In genomic region chr11:64078956-64079726, GRCm38 (mm10) we compare ENCODE assay signal across 8 mouse cellular contexts. TPM values are rescaled to one million over a fixed set of nuclear protein-coding genes. Genes with fewer than 3 reads are reported as not detected.
A peak's percentile ranks its signal among the peaks of the same experiment; 100 is the strongest.
DNase-seq lines count a peak whose midpoint lies in the region; ATAC-seq and TF ChIP-seq lines count a peak whose summit lies in the region.

Gene Cox10, minus strand, starts transcription at chr11:64079468.

- peak within 1 kb of the TSS; percentile 91 for H3K27ac ChIP-seq in forebrain, postnatal 0 days (ENCODE audit: low read depth, low read length)
- H3K27ac ChIP-seq in lung, embryonic 15.5 days = peak within 1 kb of the TSS; percentile 93

- TF ChIP-seq CTCF in G1E (IDR thresholded peaks at IDR 0.05; ENCODE audit: low read depth, low read length) = no peak
- no peak for TF ChIP-seq CTCF in forebrain, postnatal 0 days (IDR thresholded peaks at IDR 0.05; ENCODE audit: low read depth)

- peaks cover 46% of the 10 kb centered on the region for H3K36me3 ChIP-seq in G1E (replicated peaks)
- no peaks in the 10 kb centered on the region; the same call in 1 of the 2 replicates for H3K36me3 ChIP-seq in forebrain, postnatal 0 days (ENCODE audit: insufficient read depth)
- no peaks in the 10 kb centered on the region for H3K36me3 ChIP-seq in lung, embryonic 15.5 days

- WGBS in forebrain, postnatal 0 days = under 1% methylated on average over 45 of the region's 45 CpGs
- WGBS in lung, embryonic 15.5 days = under 1% methylated on average over 43 of the region's 45 CpGs

- H3K4me3 ChIP-seq in G1E (ENCODE audit: low read depth, low read length) = peak within 1 kb of the TSS; percentile 92
- peak within 1 kb of the TSS; percentile 93 for H3K4me3 ChIP-seq in forebrain, postnatal 0 days (ENCODE audit: low read depth, low read length)
- H3K4me3 ChIP-seq in lung, embryonic 15.5 days = peak within 1 kb of the TSS; percentile 85

- H3K9me3 ChIP-seq in G1E (replicated peaks) = peaks cover 2% of the 10 kb centered on the region; the same call in 1 of the 2 replicates
- no peaks in the 10 kb centered on the region for H3K9me3 ChIP-seq in forebrain, postnatal 0 days (ENCODE audit: low read length)
- no peaks in the 10 kb centered on the region for H3K9me3 ChIP-seq in lung, embryonic 15.5 days

- peak within 1 kb of the TSS; percentile 72 for H3K4me2 ChIP-seq in forebrain, postnatal 0 days (ENCODE audit: low read depth)
- H3K4me2 ChIP-seq in lung, embryonic 15.5 days = peak within 1 kb of the TSS; percentile 74

- peak within 1 kb of the TSS; percentile 82 for H3K9ac ChIP-seq in forebrain, postnatal 0 days
- peak within 1 kb of the TSS; percentile 91 for H3K9ac ChIP-seq in lung, embryonic 15.5 days

- peak; percentile 71 for DNase-seq in G1E (ENCODE audit: low spot score)
- DNase-seq in cerebellum, adult 18-20 months = peak; percentile 87 to 90
- peak; percentile 92 for DNase-seq in forebrain, postnatal 0 days
- peak; percentile 89 for DNase-seq in heart, postnatal 4 days
- DNase-seq in layer of hippocampus, adult 8-10 months (ENCODE audit: low spot score in 2 of 2) = peak; percentile 67 to 84
- DNase-seq in ovary, adult 18-20 months (ENCODE audit: low spot score) = peak; percentile 75
- peak; percentile 91 for DNase-seq in thymus, postnatal 0 days (ENCODE audit: low spot score)

- peak; percentile 97 for ATAC-seq in G1E (ENCODE audit: extremely low read depth, insufficient number of reproducible peaks, low FRiP score, poor library complexity, severe bottlenecking)
- ATAC-seq in forebrain, postnatal 0 days = peak; percentile 99
- peak; percentile 93 for ATAC-seq in lung, embryonic 15.5 days (ENCODE audit: borderline replicate concordance, extremely low read depth, low FRiP score, low TSS enrichment)

- H3K4me1 ChIP-seq in G1E (ENCODE audit: insufficient read depth, low read depth, low read length) = peaks cover 35% of the 10 kb centered on the region
- H3K4me1 ChIP-seq in forebrain, postnatal 0 days (ENCODE audit: insufficient read depth) = peaks cover 10% of the 10 kb centered on the region; the same call in 1 of the 2 replicates
- peaks cover 14% of the 10 kb centered on the region for H3K4me1 ChIP-seq in lung, embryonic 15.5 days

- H3K27me3 ChIP-seq in G1E (ENCODE audit: insufficient read depth, low read length) = no peaks in the 10 kb centered on the region
- no peaks in the 10 kb centered on the region for H3K27me3 ChIP-seq in forebrain, postnatal 0 days (ENCODE audit: insufficient read depth, low read length)
- H3K27me3 ChIP-seq in lung, embryonic 15.5 days = no peaks in the 10 kb centered on the region

RNA-seq across cellular contexts. Expression of gene Cox10, which starts in this region (rescaled TPM):
- total RNA-seq in G1E (2014; fragmentation: Nextera tagmentation) (21.1 and 30.2 TPM in 2 replicates), G1E (2017) (19.2 and 19.4 TPM in 2 replicates)
- 49.1 and 53.9 TPM in 2 replicates for polyA plus RNA-seq in G1E (2012)
- 12.3 and 14.3 TPM in 2 replicates for total RNA-seq in forebrain, postnatal 0 days (2014; rRNA removed)
- polyA plus RNA-seq in forebrain, postnatal 0 days (2015; fragmentation: Nextera tagmentation; extraction: Ambion mirVana) = 25.9 and 31.0 TPM in 2 replicates
- total RNA-seq in heart, postnatal 4 days (2021) = 10 to 100 TPM; 64.4 to 65.3 TPM
- 10 to 100 TPM; 21.0 to 25.0 (median 23.3) TPM for total RNA-seq in layer of hippocampus, adult 8-10 months (2022)
- 20.5 and 21.4 TPM in 2 replicates for polyA plus RNA-seq in lung, embryonic 15.5 days (2015; fragmentation: Nextera tagmentation; extraction: Ambion mirVana)
- polyA plus RNA-seq in thymus, postnatal 0 days (2015; fragmentation: Nextera tagmentation; extraction: Ambion mirVana) = 23.8 and 25.6 TPM in 2 replicates

Comparison
In these comparisons a context has a peak if more than half of its experiments do, and no peak if none do; other contexts are left out.
1. Peak in every context shown above with its lines: DNase-seq, ATAC-seq, H3K4me3 ChIP-seq and H3K27ac ChIP-seq.